Mouse (Mus musculus) urinary bladder, postnatal 4 days (tissue): ENCODE measurements around the gene Atp1a3.
"Not testable (repeated sequence)": the region's sequence is repeated elsewhere in the genome, so short reads cannot be mapped to it uniquely, and the experiment has no call there.

Source experiments
- DNase-seq, 2 experiments: peaks; one replicate each; pipeline ENCODE4 v3.0.0; 2021 to 2022; ENCODE audit warnings: low spot score in 2 of 2

Gene Atp1a3

DNA sequence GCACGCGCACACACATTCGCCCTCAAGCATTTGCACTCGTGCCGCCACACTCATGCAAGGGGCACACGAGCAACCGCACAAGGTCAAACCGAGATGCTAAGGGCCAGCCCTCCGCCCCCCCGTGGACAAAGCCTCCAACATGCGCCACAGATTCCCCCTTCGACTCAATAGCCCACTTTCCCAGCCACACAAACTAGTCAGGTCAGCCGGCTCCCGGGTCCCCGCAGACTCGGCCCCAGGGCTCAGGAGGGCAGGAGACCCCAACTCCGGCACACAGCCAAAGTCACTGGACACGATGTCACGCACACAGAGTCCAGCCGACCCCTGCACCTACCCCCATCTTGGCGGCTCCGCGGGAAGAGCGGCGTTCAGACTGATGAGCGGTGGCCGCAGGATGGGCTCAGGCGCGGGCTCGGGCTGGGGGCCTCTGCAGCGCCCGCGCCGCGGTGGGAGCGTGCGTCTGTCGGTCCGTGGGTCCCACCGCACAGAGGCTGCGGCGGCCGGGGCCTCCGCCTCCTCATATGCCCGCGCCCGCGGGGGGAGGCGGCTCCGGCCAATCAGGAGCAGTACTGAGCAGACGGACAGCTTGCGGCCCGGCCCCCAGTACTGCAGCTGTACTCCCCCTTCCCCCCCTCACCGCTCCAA is at the start of gene Atp1a3:
Atp1a3 (minus strand) TSS at position 538 of the 645 bp plus-strand sequence.
- DNase-seq, result no peak

DNA sequence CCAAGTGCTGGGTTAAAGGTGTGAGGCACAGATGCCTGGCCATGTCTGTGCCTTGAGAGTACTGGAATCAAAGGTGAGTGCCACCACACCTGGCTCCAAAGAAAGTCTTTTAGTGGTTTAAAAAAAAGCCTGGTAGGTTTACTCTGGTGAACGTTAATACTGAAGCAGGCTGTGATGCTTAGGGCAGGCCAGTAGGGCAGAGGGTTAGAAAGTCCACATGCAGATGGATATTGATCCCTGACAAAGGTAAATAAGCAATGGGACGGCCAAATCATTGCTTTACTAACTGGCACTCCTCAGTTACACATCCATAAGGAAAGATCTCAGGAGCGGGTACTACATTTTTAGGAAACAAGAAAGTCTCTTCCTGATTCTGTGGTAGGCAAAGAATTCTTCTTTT is 46.8 kb upstream of the Atp1a3 start:
- no peak for DNase-seq

DNA sequence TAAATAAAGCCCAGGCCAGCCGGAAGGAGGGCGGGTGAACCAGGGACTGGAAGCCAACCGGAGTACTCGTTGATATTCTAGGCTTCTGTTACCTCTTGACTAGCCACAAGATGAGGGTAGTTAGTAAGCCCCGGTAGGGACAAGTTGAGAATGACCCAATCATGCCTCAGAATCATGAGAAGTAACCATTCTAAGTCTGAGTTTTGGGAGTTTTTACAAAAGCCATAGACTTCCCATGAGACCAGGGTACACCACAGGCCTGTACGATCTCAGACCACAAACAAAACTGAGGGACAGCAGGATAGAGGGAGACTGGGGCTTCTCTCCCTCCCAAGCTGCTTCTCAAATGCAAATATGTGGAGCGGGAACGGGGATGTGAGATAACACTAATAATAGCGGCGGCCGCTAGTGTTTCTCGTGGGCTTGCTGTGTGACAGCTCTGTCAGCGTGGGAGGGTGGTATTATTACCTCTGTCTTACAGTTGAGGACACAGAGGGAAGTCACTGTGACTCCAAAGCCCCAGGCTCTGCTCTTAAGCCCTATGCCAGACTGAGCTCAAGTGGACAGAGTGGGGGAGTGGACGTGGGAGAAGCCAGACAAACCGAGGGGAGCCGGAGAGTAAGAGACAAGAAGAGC is 43.7 kb upstream of the Atp1a3 start:
- DNase-seq, result no peak

DNA sequence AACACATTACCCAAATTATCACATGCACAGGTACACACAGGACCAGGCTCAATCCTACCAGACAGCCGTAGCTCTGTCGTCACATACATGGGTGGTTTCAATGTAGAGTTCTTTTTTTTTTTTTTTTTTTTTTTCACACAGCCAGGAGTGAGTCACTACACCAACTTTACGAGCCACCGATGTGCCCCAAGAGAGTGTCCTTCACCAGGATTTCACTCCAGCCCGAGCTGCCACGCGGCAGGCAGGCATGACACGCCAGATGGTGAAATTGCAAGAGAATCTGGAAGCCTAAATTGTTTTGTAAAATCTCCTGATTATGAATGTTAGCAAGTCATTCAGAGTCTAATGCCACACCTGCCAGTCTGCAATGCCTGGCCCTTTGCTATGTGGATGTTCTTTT is 41.6 kb upstream of the Atp1a3 start:
- no peak for DNase-seq

DNA sequence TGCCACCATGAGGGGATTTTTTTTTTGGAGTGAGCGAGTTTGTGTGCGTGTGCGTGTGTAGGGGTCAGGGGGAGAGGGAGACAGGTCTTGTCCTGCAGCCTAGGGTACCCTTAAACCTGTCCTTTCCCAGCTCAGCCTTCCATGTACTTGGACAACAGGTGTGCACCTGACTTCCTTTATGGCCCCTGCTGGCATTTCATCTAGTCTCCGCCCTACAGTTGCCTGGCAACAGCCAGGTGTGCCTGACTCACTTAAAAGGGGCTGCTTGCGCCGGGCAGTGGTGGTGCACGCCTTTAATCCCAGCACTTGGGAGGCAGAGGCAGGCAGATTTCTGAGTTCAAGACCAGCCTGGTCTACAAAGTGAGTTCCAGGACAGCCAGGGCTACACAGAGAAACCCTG is 38.8 kb upstream of the Atp1a3 start:
- not testable (repeated sequence) for DNase-seq

DNA sequence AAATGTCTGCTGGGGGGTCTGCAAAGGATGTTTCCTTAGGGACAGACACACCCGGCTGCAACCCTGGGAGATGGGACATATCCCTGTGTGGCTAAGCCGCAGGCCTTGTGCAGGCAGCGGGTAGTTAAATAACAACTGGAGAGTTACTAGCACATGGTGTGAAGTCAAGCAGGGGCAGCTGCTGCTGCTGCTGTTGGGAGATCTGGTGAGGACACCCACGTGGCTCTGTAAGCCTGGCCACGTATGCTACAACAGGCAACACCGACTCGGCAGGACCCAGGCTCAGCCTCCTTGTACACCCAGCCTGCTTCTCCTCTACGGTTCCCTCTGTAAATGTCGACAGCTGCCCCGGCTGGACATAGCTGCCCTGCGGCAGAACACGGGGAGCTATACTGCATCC is 36.2 kb upstream of the Atp1a3 start:
- no peak for DNase-seq

DNA sequence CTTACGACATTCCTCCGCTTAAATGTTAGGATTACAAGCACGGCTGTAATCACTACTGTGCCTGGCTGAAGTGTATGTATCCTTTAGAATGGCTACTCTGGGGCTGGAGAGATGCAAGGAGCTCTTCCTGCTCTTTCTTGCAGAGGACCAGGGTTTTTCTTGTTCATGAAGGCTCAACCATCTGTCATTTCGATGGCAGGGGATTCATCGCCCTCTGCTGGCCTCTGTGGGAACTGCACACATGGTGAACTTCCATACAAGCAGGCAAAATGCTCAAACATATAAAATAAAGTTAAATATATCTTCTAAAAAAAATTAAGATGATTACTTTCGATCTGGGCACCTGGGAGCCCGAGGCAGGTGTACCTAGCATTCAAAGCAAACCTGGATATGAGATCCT is 30.2 kb upstream of the Atp1a3 start:
- DNase-seq, result no peak

DNA sequence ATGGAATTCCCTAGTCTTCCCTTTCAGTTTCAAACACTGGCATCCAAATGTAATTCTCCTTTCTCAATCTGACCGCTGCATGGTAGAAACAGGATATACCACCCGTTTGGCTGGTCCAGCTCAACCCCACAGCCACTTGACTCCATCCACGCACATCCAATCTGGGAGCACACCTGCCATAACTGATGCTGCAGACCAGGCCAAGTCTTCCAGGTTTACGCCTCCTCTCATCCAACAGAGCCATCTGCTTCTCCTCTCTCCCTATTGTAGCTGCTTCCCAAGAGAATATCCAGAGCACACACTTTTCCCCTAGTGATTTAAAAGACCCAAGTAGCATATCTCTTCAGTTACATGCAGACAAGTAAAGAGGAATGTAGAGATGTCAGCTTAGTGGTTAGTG is 29.0 kb upstream of the Atp1a3 start:
- no peak for DNase-seq

DNA sequence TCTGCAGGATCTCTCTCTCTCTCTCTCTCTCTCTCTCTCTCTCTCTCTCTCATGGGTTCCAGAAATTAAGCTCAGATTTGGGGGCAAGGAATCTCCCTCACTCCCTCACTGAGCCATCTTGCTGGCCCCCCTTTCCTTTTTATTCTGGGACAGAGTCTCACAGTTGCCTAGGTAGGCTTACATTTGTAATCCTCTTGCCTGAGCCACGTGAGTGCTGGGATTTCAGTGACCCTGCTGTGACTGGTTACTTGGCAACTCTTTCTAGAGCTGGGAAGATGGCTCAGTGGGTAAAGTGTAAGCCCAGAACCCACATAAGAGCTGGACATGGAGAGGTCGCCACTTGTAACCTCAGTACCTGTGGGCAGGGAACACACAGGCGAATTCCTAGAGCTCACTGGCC is 25.8 kb upstream of the Atp1a3 start:
- no peak for DNase-seq

DNA sequence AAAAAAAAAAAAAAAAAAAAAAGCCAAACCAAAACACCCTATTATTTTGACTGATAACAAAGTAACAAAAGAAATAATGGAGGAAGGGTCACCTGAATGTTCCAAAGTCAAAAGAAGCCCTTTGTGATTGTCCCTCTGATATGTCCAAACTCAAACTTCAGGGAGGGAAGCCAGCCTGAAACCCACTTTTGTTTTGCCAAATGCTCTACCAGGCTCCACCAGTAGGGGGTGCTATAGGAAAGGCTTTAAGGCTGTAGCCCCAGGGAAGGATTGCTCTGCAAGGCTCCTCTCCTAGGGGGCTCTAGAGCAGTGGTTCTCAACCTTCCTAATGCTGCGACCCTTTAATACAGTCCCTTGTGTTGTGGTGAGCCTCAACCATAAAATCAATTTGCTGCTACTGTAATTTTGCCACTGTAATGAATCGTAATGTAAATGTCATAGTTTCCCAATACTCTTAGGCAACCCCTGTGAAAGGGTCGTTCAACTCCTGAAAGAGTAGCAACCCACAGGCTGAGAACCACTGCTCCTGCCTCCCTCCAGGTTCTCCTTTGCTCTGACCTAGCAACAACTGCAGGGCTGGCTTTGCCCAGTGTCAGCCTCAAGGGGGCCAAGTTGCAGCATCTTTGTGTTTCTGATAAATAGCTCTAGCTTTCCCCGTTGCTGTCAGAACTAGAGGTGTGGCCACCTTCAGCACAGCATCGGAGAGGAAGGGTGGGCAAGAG is 24.4 kb upstream of the Atp1a3 start:
- peak; percentile 29 to 77 for DNase-seq

DNA sequence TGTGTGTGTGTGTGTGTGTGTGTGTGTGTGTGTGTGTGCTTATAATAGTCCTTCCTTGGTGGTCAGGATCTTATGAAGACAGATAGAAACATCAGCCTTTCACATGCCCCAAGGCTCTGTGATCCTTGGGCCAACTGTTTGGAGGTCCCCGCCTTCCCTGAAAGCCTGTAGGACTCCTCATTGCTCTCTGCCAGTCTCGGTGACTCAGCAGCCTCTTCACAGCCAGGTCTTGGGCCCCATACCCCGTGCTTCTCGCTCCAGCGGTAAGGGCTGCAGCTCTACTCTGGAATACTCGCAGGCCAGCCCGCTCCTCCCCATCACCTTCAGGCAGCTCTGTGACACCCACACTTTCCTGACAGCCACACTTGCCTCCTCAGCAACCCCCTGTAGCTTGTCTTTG is 20.7 kb upstream of the Atp1a3 start:
- DNase-seq, result no peak

DNA sequence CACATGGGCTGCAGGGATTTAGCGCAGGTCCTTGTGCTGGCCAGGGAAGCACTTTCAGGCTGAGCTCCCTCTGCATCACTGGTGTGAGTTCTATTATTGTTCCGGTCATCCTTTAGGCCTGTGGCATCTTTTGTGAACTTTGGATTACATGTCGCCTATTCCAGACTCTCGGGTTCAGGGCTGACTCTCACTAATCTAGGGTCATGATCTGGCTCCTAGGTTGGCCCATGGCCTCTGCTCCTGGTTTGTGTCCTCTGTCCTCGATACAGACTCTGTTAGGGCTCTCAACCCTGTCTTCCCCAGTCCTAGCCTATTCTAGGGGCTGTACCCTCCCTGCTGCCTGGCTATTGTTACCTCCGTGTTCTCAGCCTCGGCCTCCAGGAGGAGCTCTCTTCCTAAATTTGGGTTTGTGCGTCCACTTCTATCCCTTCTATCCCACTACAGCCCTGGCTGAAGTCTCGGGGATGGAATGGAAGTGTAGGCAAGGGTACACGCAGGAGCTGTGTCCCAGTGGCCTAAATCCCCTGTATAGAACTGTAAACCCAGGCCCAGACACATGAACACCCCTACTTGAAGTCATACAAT is 20.2 kb upstream of the Atp1a3 start:
- DNase-seq, result no peak

DNA sequence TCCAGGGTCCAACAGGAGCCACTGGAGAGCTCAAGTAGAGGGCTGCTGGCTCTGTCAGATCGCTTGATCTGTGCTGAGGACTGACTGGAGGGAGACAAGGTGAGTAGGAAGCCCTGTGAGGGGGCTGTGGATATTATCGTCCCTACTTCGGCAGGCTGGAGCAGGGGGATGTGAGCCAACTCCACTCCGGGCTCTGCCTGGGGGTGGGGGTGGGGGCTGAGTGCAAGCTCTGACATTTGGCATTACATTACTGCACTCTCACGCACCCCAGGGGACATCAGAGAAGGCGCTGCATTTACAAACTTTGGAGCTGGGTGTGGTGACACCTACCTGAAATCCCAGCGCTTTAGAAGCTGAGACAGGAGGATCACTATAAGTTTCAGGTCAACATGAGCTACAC is 5.8 kb upstream of the Atp1a3 start:
- no peak for DNase-seq

DNA sequence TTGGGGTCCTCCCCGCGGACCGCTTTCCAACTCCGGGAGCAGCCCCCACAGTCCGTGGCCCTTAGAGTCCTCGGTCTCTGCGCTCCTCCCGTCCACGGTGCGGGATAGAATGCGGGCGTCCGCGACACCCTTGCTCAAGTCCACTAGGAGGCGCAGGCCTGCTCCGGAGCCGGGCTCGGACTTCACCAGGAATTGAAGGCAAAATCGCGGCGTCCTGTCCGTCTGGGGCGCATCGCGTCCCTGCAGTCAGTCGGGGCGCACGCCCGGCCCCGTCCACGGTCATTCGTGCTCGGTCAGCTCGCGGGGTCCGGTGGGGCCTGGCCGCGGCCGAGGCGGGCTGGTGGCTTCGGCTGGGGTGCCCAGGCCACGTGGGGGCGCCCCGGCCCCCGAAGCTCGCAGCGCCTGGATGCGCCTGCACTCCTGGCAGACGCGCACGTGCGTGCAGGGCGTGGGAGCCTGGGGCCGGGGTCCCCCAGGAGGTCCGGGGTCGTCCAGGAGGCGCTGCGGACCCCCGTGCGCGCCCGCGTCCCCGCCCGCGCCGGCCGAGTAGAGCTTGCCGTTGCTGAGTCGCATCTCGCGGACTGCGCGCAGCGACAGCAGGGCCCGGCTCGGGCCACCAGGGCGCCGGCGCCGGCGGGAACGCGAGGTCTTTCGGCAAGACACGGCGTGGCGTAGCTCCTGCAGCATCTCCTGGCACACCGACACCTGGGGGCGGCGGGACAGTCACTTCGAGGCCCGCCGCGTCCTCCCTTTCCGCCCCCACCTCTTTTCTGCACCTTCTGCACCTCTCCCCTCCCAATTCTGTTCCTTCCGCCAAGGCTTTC is 4.5 kb upstream of the Atp1a3 start:
- DNase-seq, result no peak

DNA sequence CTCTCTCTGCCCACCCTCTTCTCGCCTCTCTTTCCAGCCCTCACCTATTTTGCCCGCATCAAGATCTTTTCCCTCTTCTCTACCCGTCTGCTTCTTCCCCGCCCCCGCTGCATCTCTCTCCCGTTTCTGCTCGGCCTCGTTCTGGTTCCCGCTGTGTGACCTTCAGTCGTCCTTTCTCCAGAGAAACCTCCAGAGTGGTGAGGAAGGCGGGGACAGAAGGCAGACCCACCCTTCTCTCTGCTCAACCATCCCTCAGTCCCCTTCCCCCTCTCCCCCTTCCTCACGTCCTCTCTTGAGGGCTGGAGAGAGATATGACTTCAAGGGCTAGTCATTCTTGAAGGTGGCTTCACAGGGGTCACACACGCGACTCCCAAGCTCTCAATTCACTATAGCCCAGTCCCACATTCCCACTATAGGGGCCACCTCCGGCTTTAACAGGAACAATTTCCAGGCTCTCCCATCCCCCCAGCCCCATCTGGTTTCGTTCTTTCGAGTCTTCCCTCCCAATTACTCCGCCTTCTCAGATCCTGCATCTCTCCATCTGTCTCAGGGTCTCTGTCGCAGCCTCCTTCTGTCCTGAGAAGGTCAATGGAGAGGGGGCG is 3.4 kb upstream of the Atp1a3 start:
- DNase-seq, result no peak

DNA sequence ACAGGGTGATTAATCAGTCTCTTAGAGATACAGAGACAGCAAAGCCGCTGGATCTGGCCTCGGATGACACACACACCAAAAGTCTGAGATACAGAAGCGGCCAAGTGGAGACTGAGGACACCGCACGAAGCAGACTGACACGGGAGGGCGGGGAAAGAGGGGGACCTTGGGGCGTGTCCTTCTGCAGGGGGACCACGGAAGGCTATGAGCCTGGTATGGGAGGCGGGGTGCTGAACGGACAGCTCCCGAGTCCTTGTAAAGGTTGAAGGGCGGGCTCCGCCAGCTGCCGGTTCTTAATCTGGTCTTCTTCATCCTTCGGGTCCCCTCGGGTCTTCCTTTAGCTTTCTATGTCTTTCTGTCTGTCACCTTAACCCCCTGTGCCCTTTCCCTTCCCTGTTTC is 2.9 kb upstream of the Atp1a3 start:
- peak in 1 of 2 experiments; percentile 34 for DNase-seq

DNA sequence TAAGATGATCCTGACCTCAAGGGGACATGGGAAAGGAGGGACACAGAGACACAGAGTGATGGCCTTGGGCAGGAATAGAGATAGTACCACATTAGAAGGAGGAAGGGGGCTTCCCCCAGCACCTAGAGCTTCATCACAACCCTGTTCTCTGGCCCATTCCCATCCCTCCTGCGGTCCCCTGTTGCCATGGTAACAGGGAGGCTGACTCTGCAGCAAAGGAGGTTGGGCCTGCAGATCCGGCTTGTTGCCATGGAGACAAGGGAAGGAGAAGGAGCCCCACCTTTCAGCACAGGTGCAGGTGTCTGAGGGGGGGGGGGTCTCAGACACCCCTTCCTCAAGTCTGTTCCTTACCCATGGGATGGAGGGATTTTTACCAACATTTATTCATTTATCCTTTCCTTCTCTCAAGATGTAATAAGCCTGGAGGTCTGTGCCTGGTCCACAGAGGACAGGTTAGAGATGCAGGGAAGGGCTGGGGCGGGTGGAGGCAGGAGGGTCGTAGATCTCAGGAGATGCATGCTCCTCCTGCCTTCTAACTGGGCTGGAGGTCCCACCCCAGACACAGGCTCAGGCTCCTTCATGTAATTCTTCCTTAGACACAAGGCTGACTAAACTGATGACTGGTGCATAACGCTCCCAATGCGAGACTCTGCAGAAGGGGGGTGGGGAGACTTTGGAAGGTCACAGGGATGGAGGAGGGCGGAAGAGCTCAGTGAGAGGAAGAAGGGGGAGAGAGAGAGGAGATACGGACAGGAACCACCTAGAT is 2.0 kb upstream of the Atp1a3 start:
- DNase-seq, result no peak

DNA sequence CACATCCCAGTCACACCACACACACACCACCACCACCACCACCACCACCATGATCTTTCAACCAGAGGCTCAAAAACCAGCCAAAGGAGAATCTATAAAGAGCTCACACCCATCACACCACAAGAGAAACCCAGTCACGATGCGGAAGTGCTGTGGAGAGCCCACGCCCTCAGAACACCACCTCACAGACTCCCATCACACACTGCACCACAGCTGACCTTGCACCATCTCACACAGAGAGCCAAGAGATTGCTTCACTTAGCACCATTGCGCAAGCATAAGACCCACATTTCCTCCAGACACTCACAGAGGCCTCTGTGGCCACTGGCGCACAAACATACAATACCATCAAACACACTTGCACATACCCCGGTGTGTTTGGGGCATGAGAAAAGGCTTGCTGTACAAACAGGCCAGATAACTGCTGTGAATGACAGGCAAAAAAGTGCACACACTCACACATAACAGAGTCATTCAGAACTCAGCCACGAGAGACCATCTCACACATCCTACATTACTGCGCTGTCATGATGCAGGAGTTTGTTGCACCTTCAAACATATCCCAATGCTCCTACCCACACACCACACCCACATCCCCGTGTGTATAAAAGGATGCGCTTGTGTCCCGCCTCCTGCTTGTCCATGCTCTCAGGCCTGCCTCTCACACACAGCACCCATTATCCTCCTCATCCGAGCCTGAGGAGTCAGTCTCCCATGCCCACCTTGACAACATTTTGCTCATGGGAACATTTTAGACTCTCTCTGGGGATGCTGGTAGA is 1.0 kb upstream of the Atp1a3 start:
- DNase-seq, result no peak

DNA sequence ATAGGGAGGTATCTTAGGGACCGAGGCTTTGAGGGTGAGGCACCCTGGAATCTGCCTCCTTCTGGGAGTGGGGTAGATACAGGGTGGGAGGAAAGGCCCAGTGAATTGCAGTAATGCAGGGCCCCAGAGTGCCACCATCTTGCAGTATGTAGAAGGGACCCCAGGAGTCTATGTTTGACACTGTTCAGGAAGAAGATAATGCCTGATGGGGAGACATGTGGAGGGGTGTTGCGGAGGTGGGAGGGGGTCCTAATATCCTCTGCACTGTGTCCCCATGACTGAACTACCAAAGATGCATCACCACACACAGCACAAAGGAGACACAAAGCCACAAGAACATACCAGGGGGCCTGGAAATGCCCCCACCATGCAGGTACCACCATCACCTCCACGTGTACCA is 413 bp upstream of the Atp1a3 start:
- no peak for DNase-seq

DNA sequence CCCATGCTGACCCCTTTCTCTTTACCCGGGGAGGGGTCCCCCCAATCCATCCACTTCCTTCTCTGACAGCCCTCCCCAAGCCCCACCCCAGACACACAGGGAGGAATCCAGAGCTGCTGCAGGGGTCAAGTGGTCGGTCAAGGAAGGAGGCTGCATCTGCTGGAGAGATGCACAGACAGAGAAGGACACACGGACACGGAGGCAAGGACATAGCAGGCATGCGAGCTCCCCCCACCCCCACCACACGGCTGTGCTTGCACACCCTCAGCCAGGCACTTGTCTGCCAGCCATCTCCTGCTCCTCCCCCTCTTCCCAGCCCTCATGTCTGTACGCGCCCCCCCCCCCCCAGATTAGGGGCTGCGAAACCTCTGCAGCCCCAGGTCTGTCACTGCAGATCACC is 952 bp downstream of the Atp1a3 start:
- DNase-seq, result no peak
